Mouse (Mus musculus) liver, embryonic 15.5 days (tissue): ENCODE results near the gene Syngr1. TPM values are rescaled to one million over a fixed set of nuclear protein-coding genes. Genes with fewer than 3 reads are reported as not detected.
"Not testable (repeated sequence)": the region's sequence is repeated elsewhere in the genome, so short reads cannot be mapped to it uniquely, and the experiment has no call there.

Experiments used
- ATAC-seq: fragments of 200-750 bp; cut with Nextera tagmentation; 2 replicates; pipeline ENCODE4 v1.8.0; 2017; ENCODE audit warnings: moderate number of reproducible peaks, mild to moderate bottlenecking, moderate library complexity; ENCODE audit not compliant: insufficient read depth
- H3K27ac ChIP-seq: fragments of 300-500 bp; sonication (generic); replicated peaks from 2 replicates; pipeline ENCODE4 v1.5.1; 2015; ENCODE audit warnings: mild to moderate bottlenecking, inconsistent platforms
- H3K27me3 ChIP-seq: fragments of 300-500 bp; sonication (generic); 2 replicates; pipeline ENCODE4 v1.6.1; 2015; ENCODE audit warnings: mild to moderate bottlenecking, inconsistent platforms
- H3K36me3 ChIP-seq: fragments of 300-500 bp; sonication (generic); replicated peaks from 2 replicates; pipeline ENCODE4 v1.6.1; 2015; ENCODE audit warnings: moderate library complexity, mild to moderate bottlenecking, inconsistent platforms
- H3K4me1 ChIP-seq: fragments of 300-500 bp; sonication (generic); replicated peaks from 2 replicates; pipeline ENCODE4 v1.6.1; 2015; ENCODE audit warnings: inconsistent platforms
- H3K4me2 ChIP-seq: fragments of 300-500 bp; sonication (generic); 2 replicates; pipeline ENCODE4 v1.6.1; 2015; ENCODE audit warnings: moderate library complexity, mild to moderate bottlenecking, inconsistent platforms
- H3K4me3 ChIP-seq: fragments of 300-500 bp; sonication (generic); replicated peaks from 2 replicates; pipeline ENCODE4 v1.5.1; 2015; ENCODE audit warnings: mild to moderate bottlenecking, inconsistent platforms
- H3K9ac ChIP-seq: fragments of 300-500 bp; sonication (generic); 2 replicates; pipeline ENCODE4 v1.6.1; 2015; ENCODE audit warnings: moderate library complexity, mild to moderate bottlenecking, inconsistent platforms
- H3K9me3 ChIP-seq: fragments of 300-500 bp; sonication (generic); replicated peaks from 2 replicates; pipeline ENCODE4 v1.6.1; 2016; ENCODE audit warnings: inconsistent platforms
- WGBS: fragments of 180-500 bp; shearing (Covaris S2); methylation state at CpG from one replicate; pipeline ENCODE4 v1.1.7; 2015; ENCODE audit warnings: mixed read lengths; ENCODE audit not compliant: insufficient replicate concordance; 5-methylcytosine and 5-hydroxymethylcytosine counted together
- polyA plus RNA-seq: library from polyadenylated mRNA; unstranded; fragments of >200 nt; fragmentation: Nextera tagmentation; extraction: Ambion mirVana; gene quantifications from 2 replicates; pipeline ENCODE4 v1.2.1, GENCODE M21; 2015

The Syngr1 gene
- polyA plus RNA-seq, 1 experiment from 2014 or later, result 12.7 TPM

GRCm38 (mm10) chr15:80117154-80117553 is 26.0 kb downstream of the Syngr1 start:
- no peaks in the 10 kb centered on the region for H3K36me3 ChIP-seq
- ATAC-seq, result peak; percentile 19; the same call in 1 of the 2 replicates
- H3K4me1 ChIP-seq, result peaks cover 31% of the 10 kb centered on the region
- H3K9ac ChIP-seq, result no peak overlapping the region
- 0 out of 2 replicates have a peak overlapping the region, but pooled peaks have one; percentile 4 for H3K27ac ChIP-seq
- WGBS, result 40% methylated on average over 8 of the region's 8 CpGs
- H3K9me3 ChIP-seq, result no peaks in the 10 kb centered on the region
- H3K4me2 ChIP-seq, result peak overlapping the region; percentile 16
- no peaks in the 10 kb centered on the region for H3K27me3 ChIP-seq
- no peak overlapping the region for H3K4me3 ChIP-seq

GRCm38 (mm10) chr15:80119076-80119475 is 27.9 kb downstream of the Syngr1 start:
- ATAC-seq, result no peak
- Histone ChIP-seq H3K4me2 (no peak overlapping the region), H3K27ac (no peak overlapping the region), H3K9ac (no peak overlapping the region), H3K9me3 (no peaks in the 10 kb centered on the region), H3K4me3 (no peak overlapping the region), H3K4me1 (peaks cover 31% of the 10 kb centered on the region), H3K36me3 (no peaks in the 10 kb centered on the region), H3K27me3 (no peaks in the 10 kb centered on the region)
- 89% methylated on average over 6 of the region's 6 CpGs for WGBS

GRCm38 (mm10) chr15:80121721-80122325 is 30.7 kb downstream of the Syngr1 start:
- peaks cover 8% of the 10 kb centered on the region for H3K4me1 ChIP-seq
- no peak overlapping the region for H3K4me3 ChIP-seq
- H3K9me3 ChIP-seq, result no peaks in the 10 kb centered on the region
- H3K36me3 ChIP-seq, result no peaks in the 10 kb centered on the region
- 85% methylated on average over 9 of the region's 9 CpGs for WGBS
- ATAC-seq, result no peak
- H3K4me2 ChIP-seq, result no peak overlapping the region
- H3K27me3 ChIP-seq, result no peaks in the 10 kb centered on the region
- no peak overlapping the region for H3K9ac ChIP-seq
- H3K27ac ChIP-seq, result no peak overlapping the region

GRCm38 (mm10) chr15:80122431-80122830 is 31.3 kb downstream of the Syngr1 start:
- WGBS, result 85% methylated on average over 6 of the region's 6 CpGs
- not testable (repeated sequence) for H3K9me3 ChIP-seq, H3K27me3 ChIP-seq, H3K27ac ChIP-seq, ATAC-seq, H3K4me3 ChIP-seq, H3K4me1 ChIP-seq, H3K36me3 ChIP-seq, H3K4me2 ChIP-seq, H3K9ac ChIP-seq

GRCm38 (mm10) chr15:80124651-80125050 is 33.5 kb downstream of the Syngr1 start:
- no peaks in the 10 kb centered on the region for H3K27me3 ChIP-seq
- H3K9me3 ChIP-seq, result no peaks in the 10 kb centered on the region
- 71% methylated on average over 4 of the region's 4 CpGs for WGBS
- no peak overlapping the region for H3K4me3 ChIP-seq
- H3K4me2 ChIP-seq, result no peak overlapping the region
- no peaks in the 10 kb centered on the region for H3K36me3 ChIP-seq
- H3K4me1 ChIP-seq, result peaks cover 25% of the 10 kb centered on the region
- no peak overlapping the region for H3K9ac ChIP-seq
- ATAC-seq, result no peak
- H3K27ac ChIP-seq, result no peak overlapping the region

GRCm38 (mm10) chr15:80127191-80127590 is 36.1 kb downstream of the Syngr1 start:
- no peak for ATAC-seq
- WGBS, result 13% methylated on average over 1 of the region's 1 CpGs
- Histone ChIP-seq H3K9me3 (no peaks in the 10 kb centered on the region), H3K36me3 (no peaks in the 10 kb centered on the region), H3K27me3 (no peaks in the 10 kb centered on the region), H3K4me1 (peaks cover 50% of the 10 kb centered on the region), H3K27ac (peak overlapping the region; percentile 48; the same call in 1 of the 2 replicates), H3K4me3 (no peak overlapping the region), H3K9ac (no peak overlapping the region), H3K4me2 (no peak overlapping the region)

- Histone ChIP-seq H3K27ac (peak overlapping the region; percentile 98), H3K27me3 (no peaks in the 10 kb centered on the region), H3K4me2 (peak overlapping the region; percentile 73), H3K36me3 (no peaks in the 10 kb centered on the region), H3K9ac (no peak overlapping the region), H3K4me1 (peaks cover 66% of the 10 kb centered on the region), H3K9me3 (no peaks in the 10 kb centered on the region), H3K4me3 (no peak overlapping the region)
- 40% methylated on average over 6 of the region's 6 CpGs for WGBS
- ATAC-seq, result no peak
These were observed 38.8 kb downstream of the Syngr1 start for GRCm38 (mm10) chr15:80129982-80130381.

- Histone ChIP-seq H3K4me3 (peak overlapping the region; percentile 27), H3K9ac (peak overlapping the region; percentile 52), H3K36me3 (no peaks in the 10 kb centered on the region), H3K4me2 (peak overlapping the region; percentile 73), H3K9me3 (no peaks in the 10 kb centered on the region), H3K27ac (peak overlapping the region; percentile 98), H3K4me1 (peaks cover 73% of the 10 kb centered on the region), H3K27me3 (no peaks in the 10 kb centered on the region)
- WGBS, result 20% methylated on average over 5 of the region's 5 CpGs
- ATAC-seq, result peak; percentile 68
These were observed 39.6 kb downstream of the Syngr1 start for GRCm38 (mm10) chr15:80130689-80131088.

GRCm38 (mm10) chr15:80131421-80131820 is 40.3 kb downstream of the Syngr1 start:
- WGBS, result 44% methylated on average over 6 of the region's 6 CpGs
- Histone ChIP-seq H3K4me2 (peak overlapping the region; percentile 73), H3K9ac (no peak overlapping the region), H3K4me1 (peaks cover 80% of the 10 kb centered on the region), H3K9me3 (no peaks in the 10 kb centered on the region), H3K27ac (peak overlapping the region; percentile 98), H3K36me3 (peaks cover 5% of the 10 kb centered on the region; the same call in 1 of the 2 replicates), H3K4me3 (no peak overlapping the region), H3K27me3 (no peaks in the 10 kb centered on the region)
- ATAC-seq, result no peak

- Histone ChIP-seq H3K4me2 (peak overlapping the region; percentile 81), H3K27ac (peak overlapping the region; percentile 98), H3K9me3 (no peaks in the 10 kb centered on the region), H3K4me1 (peaks cover 85% of the 10 kb centered on the region), H3K4me3 (peak overlapping the region; percentile 85), H3K9ac (peak overlapping the region; percentile 90), H3K36me3 (peaks cover 16% of the 10 kb centered on the region), H3K27me3 (no peaks in the 10 kb centered on the region)
- ATAC-seq, result no peak
- WGBS, result 68% methylated on average over 9 of the region's 9 CpGs
These were observed 41.3 kb downstream of the Syngr1 start for GRCm38 (mm10) chr15:80132452-80132851.

- peak; percentile 78 for ATAC-seq
- Histone ChIP-seq H3K9ac (peak within 1 kb of the TSS; percentile 90), H3K4me1 (peaks cover 87% of the 10 kb centered on the region), H3K4me3 (peak within 1 kb of the TSS; percentile 85), H3K27me3 (no peaks in the 10 kb centered on the region), H3K36me3 (peaks cover 19% of the 10 kb centered on the region), H3K4me2 (peak within 1 kb of the TSS; percentile 81), H3K9me3 (no peaks in the 10 kb centered on the region), H3K27ac (peak within 1 kb of the TSS; percentile 98)
- WGBS, result under 1% methylated on average over 59 of the region's 59 CpGs
These were observed 42.0 kb downstream of the Syngr1 start, which contains the start of gene Tab1 for GRCm38 (mm10) chr15:80132993-80133586. Gene Tab1 (plus strand): TSS chr15:80133127.
